Mouse (Mus musculus) ES-Bruce4 (cell line): ENCODE measurements around the gene Abcb8.

ENCODE experiments used
- CTCF ChIP-seq: IDR thresholded peaks from one replicate; pipeline ENCODE4 v1.8.1; 2011; ENCODE audit warnings: low read depth, low read length
- POLR2A ChIP-seq: IDR thresholded peaks from one replicate; pipeline ENCODE4 v1.8.1; 2011; ENCODE audit warnings: low read length; ENCODE audit not compliant: insufficient read depth

DNA sequence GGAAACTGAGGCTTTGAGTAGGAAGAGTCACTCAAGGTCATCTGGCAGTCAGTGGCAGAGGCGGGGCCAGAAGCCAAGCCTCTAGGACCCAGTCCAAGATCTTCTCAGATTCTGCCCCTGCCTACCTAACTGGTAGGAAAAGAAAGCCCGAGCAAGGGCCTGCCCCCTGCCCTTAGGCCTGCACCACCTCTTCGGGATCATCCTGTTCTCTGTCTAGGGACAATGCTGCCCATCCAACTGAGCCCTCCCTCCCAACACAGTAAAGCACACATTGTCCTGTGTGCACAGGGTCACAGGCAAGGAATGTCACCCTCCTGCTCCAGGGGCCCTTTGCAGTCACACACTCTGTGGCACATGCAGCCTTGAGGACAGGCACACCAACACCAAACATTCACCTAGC, 43.4 kb upstream of the Abcb8 start:
- TF ChIP-seq CTCF = no peak
- no peak for TF ChIP-seq POLR2A
